Mouse (Mus musculus) G1E (cell line): ENCODE data around the gene Zfp628. TPM values are rescaled to one million over a fixed set of nuclear protein-coding genes. Genes with fewer than 3 reads are reported as not detected.

Experiments
- ATAC-seq: 2 replicates; pipeline ENCODE4 v1.8.0; 2016; ENCODE audit warnings: mild to moderate bottlenecking; ENCODE audit not compliant: insufficient number of reproducible peaks, poor library complexity, low FRiP score, severe bottlenecking; ENCODE audit errors: extremely low read depth
- DNase-seq: peaks from one replicate; pipeline ENCODE4 v3.0.0; 2012; ENCODE audit warnings: low spot score
- H3K27me3 ChIP-seq: 2 replicates; pipeline ENCODE4 v1.6.1; 2012; ENCODE audit warnings: mild to moderate bottlenecking, low read length, inconsistent platforms; ENCODE audit not compliant: insufficient read depth
- H3K36me3 ChIP-seq: replicated peaks from 2 replicates; pipeline ENCODE3; 2012; ENCODE audit warnings: mild to moderate bottlenecking, inconsistent platforms
- H3K4me1 ChIP-seq: 2 replicates; pipeline ENCODE4 v1.6.1; 2012; ENCODE audit warnings: low read depth, low read length, inconsistent platforms, mixed read lengths; ENCODE audit not compliant: insufficient read depth
- H3K4me3 ChIP-seq: 2 replicates; pipeline ENCODE4 v1.5.1; 2012; ENCODE audit warnings: low read depth, mild to moderate bottlenecking, inconsistent platforms, low read length, moderate library complexity, mixed read lengths
- H3K9me3 ChIP-seq: replicated peaks from 2 replicates; pipeline ENCODE4 v1.6.1; 2012; ENCODE audit warnings: inconsistent platforms
- CTCF ChIP-seq: IDR thresholded peaks from 2 replicates; pipeline ENCODE4 v1.5.1; 2012; ENCODE audit warnings: low read depth, low read length, inconsistent platforms, mixed read lengths
- GATA1 ChIP-seq: IDR thresholded peaks from 2 replicates; pipeline ENCODE4 v1.6.1; 2012; ENCODE audit warnings: borderline replicate concordance, low read length, inconsistent platforms, mixed read lengths
- GATA2 ChIP-seq: IDR thresholded peaks from 2 replicates; pipeline ENCODE4 v1.6.1; 2012; ENCODE audit warnings: low read depth, low read length, inconsistent platforms, borderline replicate concordance
- POLR2AphosphoS5 ChIP-seq: IDR thresholded peaks from 2 replicates; pipeline ENCODE4 v1.6.1; 2012; ENCODE audit warnings: low read depth, low read length, inconsistent platforms; ENCODE audit not compliant: insufficient replicate concordance
- TAL1 ChIP-seq: conservative IDR thresholded peaks from 2 replicates; pipeline ENCODE4 v1.6.1; 2012; ENCODE audit warnings: low read depth, low read length, inconsistent platforms, mixed read lengths
- polyA plus RNA-seq: library from polyadenylated mRNA; stranded (reverse); fragments of >175 nt; gene quantifications from 2 replicates; pipeline ENCODE4 v1.2.3, GENCODE M21; 2012
- total RNA-seq, 2 experiments: library from RNA; stranded (forward) in 1 of 2; stranded (reverse) in 1 of 2; fragments of 200-1000 nt in 1 of 2; fragments of >200 nt in 1 of 2; fragmentation: Nextera tagmentation in 1 of 2; gene quantifications; 2 replicates each; pipeline ENCODE4 v1.2.3; 2014 to 2017

The Zfp628 gene
- total and polyA plus RNA-seq, 3 experiments: 1.6 to 35.7 (median 13.9) TPM

DNA sequence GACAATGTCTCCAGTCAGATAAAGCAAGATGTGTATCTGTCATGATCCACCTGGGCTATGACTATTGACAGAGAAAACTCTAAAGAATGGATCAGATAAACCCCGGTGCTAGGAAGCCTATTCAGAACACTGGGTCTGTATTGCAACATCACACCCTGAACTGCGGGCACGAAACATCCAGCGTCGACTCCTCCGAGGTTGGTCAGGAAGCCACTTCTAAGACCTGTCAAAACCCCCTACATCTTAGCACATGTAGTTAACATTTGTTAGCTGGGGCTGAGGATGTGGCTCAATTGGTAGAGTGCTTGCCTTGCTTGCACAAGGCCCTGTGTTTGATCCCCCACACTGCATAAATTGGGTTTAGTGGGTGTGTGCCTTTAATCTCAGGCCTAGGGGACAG, 33.4 kb downstream of the Zfp628 start:
- no peak for TF ChIP-seq POLR2AphosphoS5
- no peak for TF ChIP-seq TAL1
- no peak for TF ChIP-seq GATA2
- no peak for TF ChIP-seq GATA1
- TF ChIP-seq CTCF: no peak
- Histone ChIP-seq H3K4me3 (no peak overlapping the region), H3K27me3 (peaks cover 34% of the 10 kb centered on the region), H3K36me3 (no peaks in the 10 kb centered on the region), H3K9me3 (no peaks in the 10 kb centered on the region), H3K4me1 (peaks cover 2% of the 10 kb centered on the region)
- ATAC-seq (no peak), DNase-seq (no peak)

DNA sequence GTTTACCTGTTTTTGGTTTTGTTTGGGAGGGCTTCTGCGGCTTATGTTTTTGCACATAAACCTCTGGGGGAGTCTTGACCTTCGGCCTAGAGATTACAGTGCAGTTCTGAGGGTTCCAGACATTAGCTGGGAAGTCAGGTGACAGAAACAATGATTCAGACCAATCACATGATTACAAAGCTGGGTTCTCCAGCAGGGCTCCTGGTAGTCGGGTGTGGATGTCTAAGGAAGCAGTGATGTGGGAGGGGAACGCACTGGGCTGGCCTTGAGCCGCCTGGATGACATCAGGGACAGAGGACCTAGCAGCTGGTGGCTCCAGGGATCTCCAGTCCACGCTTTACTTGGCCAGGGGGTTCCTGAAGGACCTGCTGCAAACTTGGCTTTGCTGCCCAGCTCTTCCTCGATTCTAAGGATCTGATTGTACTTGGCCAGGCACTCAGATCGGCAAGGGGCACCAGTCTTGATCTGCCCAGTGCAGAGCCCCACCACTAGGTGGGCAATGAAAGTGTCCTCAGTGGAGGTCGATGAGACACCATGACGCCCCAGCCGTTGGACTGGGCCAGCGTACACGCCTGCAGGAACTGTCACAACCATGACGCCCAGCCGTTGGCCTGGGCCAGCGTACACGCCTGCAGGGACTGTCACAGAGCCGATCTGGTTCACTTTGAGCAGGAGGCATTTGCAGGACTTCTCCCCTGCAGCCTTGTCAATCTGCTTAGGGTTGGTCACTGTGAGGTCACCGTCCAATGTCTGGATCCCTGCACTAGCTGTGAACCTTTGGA, 35.7 kb downstream of the Zfp628 start:
- peaks cover 29% of the 10 kb centered on the region for H3K27me3 ChIP-seq
- H3K36me3 ChIP-seq: no peaks in the 10 kb centered on the region
- no peak for TF ChIP-seq CTCF
- no peak for TF ChIP-seq POLR2AphosphoS5
- TF ChIP-seq GATA2: no peak
- no peak for TF ChIP-seq GATA1
- no peak for TF ChIP-seq TAL1
- H3K4me1 ChIP-seq: no peaks in the 10 kb centered on the region
- H3K4me3 ChIP-seq: no peak overlapping the region
- DNase-seq (no peak), ATAC-seq (no peak)
- H3K9me3 ChIP-seq: no peaks in the 10 kb centered on the region

DNA sequence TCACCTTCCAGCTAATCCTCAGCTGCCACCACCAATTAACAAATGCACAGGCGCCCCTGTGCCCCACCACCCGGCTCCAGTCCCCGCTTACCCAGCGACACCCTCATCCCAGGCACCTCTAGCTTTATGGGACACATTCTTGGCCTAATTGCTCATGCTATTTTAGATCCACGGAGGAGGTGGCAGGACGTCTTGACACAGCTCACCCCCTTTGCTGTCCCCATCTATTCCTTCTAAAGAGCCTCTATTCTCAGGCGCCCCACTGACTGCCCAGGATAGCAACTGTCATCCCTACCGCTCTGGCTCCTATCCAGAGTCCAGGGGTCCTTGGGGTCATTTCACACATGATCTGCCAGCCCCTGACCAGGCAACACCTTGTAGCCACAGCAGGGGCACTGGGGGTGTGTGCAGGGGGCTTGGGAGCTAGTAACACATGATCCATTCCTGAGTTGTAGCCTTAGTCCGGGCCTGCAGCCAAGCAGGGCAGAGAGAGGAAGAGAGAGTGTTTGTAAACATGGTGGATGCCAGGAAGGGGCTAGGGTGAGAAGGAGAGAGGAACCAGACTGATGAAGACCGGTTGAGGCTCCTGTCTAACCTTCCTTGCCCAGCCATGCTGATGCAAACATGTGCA, 38.9 kb downstream of the Zfp628 start:
- H3K4me1 ChIP-seq: no peaks in the 10 kb centered on the region
- H3K27me3 ChIP-seq: peaks cover 11% of the 10 kb centered on the region
- ATAC-seq: no peak
- TF ChIP-seq GATA1: no peak
- TF ChIP-seq TAL1: no peak
- no peak for TF ChIP-seq POLR2AphosphoS5
- TF ChIP-seq CTCF: no peak
- no peak for TF ChIP-seq GATA2
- H3K36me3 ChIP-seq: no peaks in the 10 kb centered on the region
- no peak overlapping the region for H3K4me3 ChIP-seq
- no peak for DNase-seq
- no peaks in the 10 kb centered on the region for H3K9me3 ChIP-seq

DNA sequence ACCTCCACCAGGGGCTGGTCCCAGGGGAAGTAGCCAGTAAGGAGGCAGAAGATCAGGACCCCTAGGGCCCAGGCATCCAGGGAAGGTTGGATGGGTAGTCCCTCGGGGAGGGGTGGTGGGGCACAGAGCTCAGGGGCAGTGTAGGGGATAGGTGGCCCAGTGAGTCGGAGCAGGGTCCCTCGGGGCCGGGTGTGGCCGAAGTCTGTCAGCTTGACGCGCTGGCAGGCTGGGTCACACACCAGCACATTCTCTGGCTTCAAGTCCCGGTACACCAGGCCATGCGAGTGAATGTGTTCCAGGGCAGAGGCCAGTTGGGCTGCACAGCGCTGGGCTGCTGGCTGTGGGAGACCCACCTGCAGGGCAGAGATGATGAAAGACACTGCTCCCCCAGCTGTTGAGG, 42.3 kb downstream of the Zfp628 start:
- H3K4me3 ChIP-seq: no peak overlapping the region
- peaks cover 3% of the 10 kb centered on the region; the same call in 1 of the 2 replicates for H3K27me3 ChIP-seq
- DNase-seq (no peak), ATAC-seq (no peak)
- no peak for TF ChIP-seq POLR2AphosphoS5
- no peak for TF ChIP-seq CTCF
- no peak for TF ChIP-seq GATA2
- TF ChIP-seq GATA1: no peak
- TF ChIP-seq TAL1: no peak
- H3K9me3 ChIP-seq: no peaks in the 10 kb centered on the region
- no peaks in the 10 kb centered on the region for H3K4me1 ChIP-seq
- H3K36me3 ChIP-seq: no peaks in the 10 kb centered on the region

DNA sequence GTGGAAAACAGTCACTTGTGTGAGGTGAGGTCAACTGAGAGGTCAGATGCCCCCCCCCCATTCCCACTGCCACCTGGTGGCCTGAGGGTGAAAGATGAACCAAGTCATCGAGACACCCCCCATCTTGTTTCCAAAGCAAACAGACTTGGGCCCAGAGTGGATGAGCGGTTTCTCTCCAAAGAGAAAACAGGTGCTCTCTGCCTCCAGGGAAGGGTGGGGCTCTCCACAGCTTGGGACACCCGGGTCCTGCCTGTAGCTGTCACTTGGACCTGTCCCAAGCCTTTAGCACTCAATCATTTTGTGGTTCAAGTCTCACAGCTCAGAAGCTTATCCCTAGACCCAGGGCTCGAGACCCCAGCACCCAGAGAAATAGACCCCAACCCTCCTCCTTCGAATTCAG, 48.5 kb downstream of the Zfp628 start:
- DNase-seq: no peak
- Histone ChIP-seq H3K4me3 (no peak overlapping the region), H3K27me3 (peaks cover 11% of the 10 kb centered on the region), H3K9me3 (no peaks in the 10 kb centered on the region), H3K4me1 (no peaks in the 10 kb centered on the region), H3K36me3 (no peaks in the 10 kb centered on the region)
- TF ChIP-seq CTCF: no peak
- no peak for TF ChIP-seq POLR2AphosphoS5
- no peak for TF ChIP-seq GATA1
- no peak for TF ChIP-seq GATA2
- TF ChIP-seq TAL1: no peak
- ATAC-seq: no peak

DNA sequence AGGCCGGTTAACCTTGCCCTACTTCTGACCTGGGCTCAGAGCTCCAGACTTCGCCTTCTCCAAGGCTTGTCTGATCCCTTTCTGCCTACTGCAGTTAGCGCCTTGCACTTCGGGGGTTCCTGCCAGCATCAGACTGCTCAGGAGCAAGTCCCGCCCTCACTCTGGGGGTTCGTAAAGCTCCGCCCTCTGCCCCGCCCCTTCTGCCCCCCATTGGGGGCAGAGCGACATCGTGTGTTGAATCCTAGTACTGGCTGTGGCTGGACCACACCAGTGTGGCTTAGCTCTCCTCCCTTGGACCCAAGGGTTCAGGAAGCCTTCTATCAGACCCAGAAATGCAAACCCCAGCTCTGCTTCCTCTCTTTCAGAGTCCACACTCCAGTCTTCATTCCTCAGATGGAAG, 49.3 kb downstream of the Zfp628 start, which contains the start of gene Sbk2:
TSS of gene Sbk2 (minus strand) at position 135 of the 400 bp plus-strand sequence.
- DNase-seq: no peak
- ATAC-seq: peak; percentile 40; the same call in 1 of the 2 replicates
- H3K4me1 ChIP-seq: no peaks in the 10 kb centered on the region
- H3K4me3 ChIP-seq: no peak within 1 kb of the TSS
- H3K9me3 ChIP-seq: no peaks in the 10 kb centered on the region
- TF ChIP-seq POLR2AphosphoS5 (no peak), GATA2 (no peak), CTCF (no peak), GATA1 (no peak), TAL1 (no peak)
- peaks cover 11% of the 10 kb centered on the region for H3K27me3 ChIP-seq
- no peaks in the 10 kb centered on the region for H3K36me3 ChIP-seq
